Mouse (Mus musculus) lung, embryonic 16.5 days (tissue): ENCODE measurements around the gene Fam47e. TPM values are rescaled to one million over a fixed set of nuclear protein-coding genes. Genes with fewer than 3 reads are reported as not detected.
A peak's percentile ranks its signal among the peaks of the same experiment; 100 is the strongest.

Experiments used
- ATAC-seq: fragments of 200-750 bp; cut with Nextera tagmentation; 2 replicates; pipeline ENCODE4 v1.8.0; 2017; ENCODE audit warnings: low read depth, mild to moderate bottlenecking, moderate library complexity
- H3K27ac ChIP-seq: fragments of 300-500 bp; sonication (generic); 2 replicates; pipeline ENCODE4 v1.5.1; 2014; ENCODE audit warnings: mild to moderate bottlenecking, control low read depth, low read length
- H3K27me3 ChIP-seq: fragments of 300-500 bp; sonication (generic); 2 replicates; pipeline ENCODE4 v1.6.1; 2014; ENCODE audit warnings: low read depth, low read length, mixed read lengths; ENCODE audit not compliant: control insufficient read depth, insufficient read depth
- H3K36me3 ChIP-seq: fragments of 300-500 bp; sonication (generic); 2 replicates; pipeline ENCODE4 v1.6.1; 2014; ENCODE audit warnings: low read length; ENCODE audit not compliant: control insufficient read depth, insufficient read depth
- H3K4me1 ChIP-seq: fragments of 300-500 bp; sonication (generic); replicated peaks from 2 replicates; pipeline ENCODE4 v1.6.1; 2014; ENCODE audit warnings: low read length, mixed read lengths; ENCODE audit not compliant: control insufficient read depth, insufficient read depth
- H3K4me2 ChIP-seq: fragments of 300-500 bp; sonication (generic); 2 replicates; pipeline ENCODE4 v1.6.1; 2014; ENCODE audit warnings: low read depth, low read length, control low read depth
- H3K4me3 ChIP-seq: fragments of 300-500 bp; sonication (generic); 2 replicates; pipeline ENCODE4 v1.5.1; 2014; ENCODE audit warnings: mild to moderate bottlenecking, low read length, control low read depth
- H3K9ac ChIP-seq: fragments of 300-500 bp; sonication (generic); 2 replicates; pipeline ENCODE4 v1.6.1; 2014; ENCODE audit warnings: low read length, control low read depth
- H3K9me3 ChIP-seq: fragments of 300-500 bp; sonication (generic); 2 replicates; pipeline ENCODE4 v1.6.1; 2016; ENCODE audit warnings: low read length; ENCODE audit not compliant: control insufficient read depth
- WGBS: fragments of 180-500 bp; shearing (Covaris S2); extraction: QIAGEN DNeasy Blood & Tissue Kit; methylation state at CpG from one replicate; pipeline ENCODE4 v1.1.7; 2014; 5-methylcytosine and 5-hydroxymethylcytosine counted together
- polyA plus RNA-seq: library from polyadenylated mRNA; unstranded; fragments of >200 nt; fragmentation: Nextera tagmentation; extraction: Ambion mirVana; gene quantifications from 2 replicates; pipeline ENCODE4 v1.2.1, GENCODE M21; 2015

Gene Fam47e
- polyA plus RNA-seq, 1 experiment from 2014 or later = 4.2 TPM

DNA sequence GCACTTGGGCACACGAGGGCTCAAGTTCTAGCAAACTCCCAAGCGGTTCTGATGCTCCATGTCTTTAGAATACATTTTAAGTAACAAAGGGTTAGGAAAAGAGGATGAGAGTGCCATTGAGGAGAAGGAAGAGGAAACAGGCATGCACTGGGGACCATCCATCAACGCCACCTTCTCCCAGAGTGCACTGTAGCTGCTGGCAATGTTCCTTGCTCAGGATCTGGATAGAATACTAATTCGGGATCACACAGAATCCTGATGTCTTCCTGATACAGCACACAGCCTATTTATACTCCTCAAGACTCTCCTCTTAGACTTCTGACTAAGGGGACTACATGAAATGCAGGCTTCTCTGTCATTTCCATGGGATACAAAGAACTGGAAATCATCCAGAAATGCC lies 15.2 kb upstream of the Fam47e start:
- H3K9me3 ChIP-seq = no peaks in the 10 kb centered on the region
- H3K27me3 ChIP-seq = no peaks in the 10 kb centered on the region
- H3K4me2 ChIP-seq = no peak overlapping the region
- H3K27ac ChIP-seq = no peak overlapping the region
- no peak overlapping the region for H3K4me3 ChIP-seq
- no peak overlapping the region for H3K9ac ChIP-seq
- H3K36me3 ChIP-seq = no peaks in the 10 kb centered on the region
- H3K4me1 ChIP-seq = no peaks in the 10 kb centered on the region
- ATAC-seq = no peak
- 74% methylated on average over 4 of the region's 4 CpGs for WGBS

- no peak for ATAC-seq
Observed at GRCm38 (mm10) chr5:92552611-92553010, 2.3 kb upstream of the Fam47e start.

DNA sequence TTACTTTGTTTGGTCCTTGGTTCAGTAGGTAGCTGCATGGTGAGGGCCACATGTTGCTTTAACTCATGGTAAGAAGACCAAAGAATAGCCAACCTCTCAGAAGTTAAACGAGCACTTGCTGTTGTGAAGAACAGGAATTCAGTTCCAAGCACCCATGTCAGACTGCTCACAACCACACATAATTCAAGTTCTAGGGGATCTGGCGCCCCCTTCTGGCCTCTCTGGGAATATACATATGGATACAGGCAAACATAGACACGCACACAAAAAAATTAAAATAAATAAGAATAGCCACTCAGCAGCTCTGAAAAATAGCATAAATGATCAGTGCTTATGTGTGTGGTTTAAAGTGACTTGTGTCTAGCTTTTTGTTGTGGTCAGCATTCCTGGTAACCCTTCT lies 930 bp upstream of the Fam47e start:
- 70% methylated on average over 3 of the region's 3 CpGs for WGBS
- Histone ChIP-seq H3K9ac (no peak overlapping the region), H3K9me3 (no peaks in the 10 kb centered on the region), H3K36me3 (no peaks in the 10 kb centered on the region), H3K4me2 (no peak overlapping the region), H3K27me3 (no peaks in the 10 kb centered on the region), H3K27ac (no peak overlapping the region), H3K4me1 (0 out of 2 replicates have a peak, but pooled peaks cover 7% of the 10 kb centered on the region), H3K4me3 (no peak overlapping the region)
- no peak for ATAC-seq

More at GRCm38 (mm10) chr5:92552611-92553010, 2.3 kb upstream of the Fam47e start:
- Histone ChIP-seq H3K36me3 (no peaks in the 10 kb centered on the region), H3K9me3 (no peaks in the 10 kb centered on the region), H3K4me2 (no peak overlapping the region), H3K27ac (no peak overlapping the region), H3K4me3 (no peak overlapping the region), H3K27me3 (no peaks in the 10 kb centered on the region), H3K9ac (no peak overlapping the region), H3K4me1 (0 out of 2 replicates have a peak, but pooled peaks cover 7% of the 10 kb centered on the region)
- 82% methylated on average over 2 of the region's 2 CpGs for WGBS

DNA sequence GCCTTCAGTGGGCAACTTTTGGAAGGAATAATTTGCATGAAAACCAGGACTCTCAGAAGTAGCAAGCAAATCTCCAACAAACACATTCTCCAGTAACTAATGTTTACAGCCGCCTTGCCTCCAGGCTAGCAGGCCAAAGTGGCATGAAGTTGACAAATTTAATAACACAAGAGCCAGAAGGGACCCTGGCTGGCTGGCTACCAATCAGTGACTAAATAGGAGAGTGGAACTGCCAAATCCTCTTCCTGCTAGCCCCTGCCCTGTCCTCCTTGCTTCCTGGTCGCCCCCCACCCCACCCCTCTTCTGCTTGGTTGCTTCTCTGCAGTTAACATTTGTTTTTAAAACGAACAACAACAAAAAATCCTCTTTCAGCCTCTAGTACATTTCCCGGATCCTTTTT lies 426 bp upstream of the Fam47e start:
- H3K9me3 ChIP-seq = no peaks in the 10 kb centered on the region
- H3K4me2 ChIP-seq = no peak overlapping the region
- 67% methylated on average over 4 of the region's 4 CpGs for WGBS
- H3K27me3 ChIP-seq = no peaks in the 10 kb centered on the region
- peak; percentile 59; the same call in 1 of the 2 replicates for ATAC-seq
- H3K4me1 ChIP-seq = 0 out of 2 replicates have a peak, but pooled peaks cover 7% of the 10 kb centered on the region
- H3K9ac ChIP-seq = no peak overlapping the region
- no peak overlapping the region for H3K4me3 ChIP-seq
- no peaks in the 10 kb centered on the region for H3K36me3 ChIP-seq
- H3K27ac ChIP-seq = peak overlapping the region; percentile 46; the same call in 1 of the 2 replicates

- no peaks in the 10 kb centered on the region for H3K36me3 ChIP-seq
- H3K9ac ChIP-seq = no peak overlapping the region
- no peak overlapping the region for H3K4me3 ChIP-seq
- no peak overlapping the region for H3K27ac ChIP-seq
- 93% methylated on average over 1 of the region's 1 CpGs for WGBS
- H3K4me1 ChIP-seq = 0 out of 2 replicates have a peak, but pooled peaks cover 7% of the 10 kb centered on the region
- no peak for ATAC-seq
- no peaks in the 10 kb centered on the region for H3K27me3 ChIP-seq
- no peaks in the 10 kb centered on the region for H3K9me3 ChIP-seq
- no peak overlapping the region for H3K4me2 ChIP-seq
Observed at GRCm38 (mm10) chr5:92555905-92556304, 1.0 kb downstream of the Fam47e start.

- Histone ChIP-seq H3K36me3 (no peaks in the 10 kb centered on the region), H3K4me2 (no peak overlapping the region), H3K4me3 (no peak overlapping the region), H3K27me3 (no peaks in the 10 kb centered on the region), H3K9ac (no peak overlapping the region), H3K9me3 (no peaks in the 10 kb centered on the region), H3K27ac (no peak overlapping the region), H3K4me1 (0 out of 2 replicates have a peak, but pooled peaks cover 7% of the 10 kb centered on the region)
- ATAC-seq = no peak
- WGBS = 90% methylated on average over 1 of the region's 1 CpGs
Observed at GRCm38 (mm10) chr5:92557508-92557907, 2.6 kb downstream of the Fam47e start.

GRCm38 (mm10) chr5:92560201-92560600 lies 5.3 kb downstream of the Fam47e start:
- H3K27ac ChIP-seq = no peak overlapping the region
- H3K9ac ChIP-seq = no peak overlapping the region
- H3K36me3 ChIP-seq = no peaks in the 10 kb centered on the region
- no peak overlapping the region for H3K4me3 ChIP-seq
- no peaks in the 10 kb centered on the region for H3K9me3 ChIP-seq
- peak; percentile 34; the same call in 1 of the 2 replicates for ATAC-seq
- no peaks in the 10 kb centered on the region for H3K4me1 ChIP-seq
- WGBS = 48% methylated on average over 2 of the region's 2 CpGs
- H3K27me3 ChIP-seq = no peaks in the 10 kb centered on the region
- H3K4me2 ChIP-seq = no peak overlapping the region

GRCm38 (mm10) chr5:92562002-92562401 lies 7.1 kb downstream of the Fam47e start:
- no peak for ATAC-seq
- Histone ChIP-seq H3K4me1 (no peaks in the 10 kb centered on the region), H3K36me3 (no peaks in the 10 kb centered on the region), H3K4me2 (no peak overlapping the region), H3K9ac (no peak overlapping the region), H3K9me3 (no peaks in the 10 kb centered on the region), H3K27ac (no peak overlapping the region), H3K27me3 (no peaks in the 10 kb centered on the region), H3K4me3 (no peak overlapping the region)
- WGBS = 73% methylated on average over 13 of the region's 13 CpGs

DNA sequence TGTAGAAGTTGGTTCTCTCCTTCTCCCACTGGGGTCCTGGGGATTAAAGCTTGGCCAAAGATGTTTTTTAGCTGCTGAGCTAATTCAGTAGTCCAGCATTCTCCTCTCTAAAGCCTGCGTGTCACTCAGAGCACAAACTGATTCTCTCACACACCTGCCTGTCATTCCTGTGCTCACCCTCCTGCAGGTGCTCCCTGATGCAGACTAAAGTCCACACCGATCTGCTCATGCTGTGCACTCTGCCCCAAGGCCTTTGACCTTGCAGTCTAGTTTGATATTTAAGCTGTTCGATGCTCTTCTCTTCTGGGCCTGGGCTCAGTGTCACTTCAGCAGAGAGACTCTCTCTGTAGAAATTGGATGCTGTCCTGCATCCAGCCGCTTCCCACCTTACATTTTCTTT lies 16.4 kb downstream of the Fam47e start:
- ATAC-seq = no peak
- H3K4me2 ChIP-seq = no peak overlapping the region
- no peak overlapping the region for H3K27ac ChIP-seq
- H3K9me3 ChIP-seq = no peaks in the 10 kb centered on the region
- H3K27me3 ChIP-seq = no peaks in the 10 kb centered on the region
- no peaks in the 10 kb centered on the region for H3K4me1 ChIP-seq
- WGBS = 85% methylated on average over 4 of the region's 4 CpGs
- no peak overlapping the region for H3K9ac ChIP-seq
- H3K36me3 ChIP-seq = no peaks in the 10 kb centered on the region
- no peak overlapping the region for H3K4me3 ChIP-seq

- Histone ChIP-seq H3K9ac (no peak overlapping the region), H3K27me3 (no peaks in the 10 kb centered on the region), H3K27ac (no peak overlapping the region), H3K36me3 (no peaks in the 10 kb centered on the region), H3K9me3 (no peaks in the 10 kb centered on the region), H3K4me1 (no peaks in the 10 kb centered on the region), H3K4me3 (no peak overlapping the region), H3K4me2 (no peak overlapping the region)
- 68% methylated on average over 14 of the region's 14 CpGs for WGBS
- ATAC-seq = no peak
Observed at GRCm38 (mm10) chr5:92579559-92579958, 24.7 kb downstream of the Fam47e start.
